Mouse (Mus musculus) embryonic facial prominence, embryonic 15.5 days (tissue): ENCODE data around the gene Fam227b. TPM values are rescaled to one million over a fixed set of nuclear protein-coding genes. Genes with fewer than 3 reads are reported as not detected.

Experiments
- ATAC-seq: fragments of 200-750 bp; cut with Nextera tagmentation; 2 replicates; pipeline ENCODE4 v1.8.0; 2017; ENCODE audit warnings: low read depth, moderate TSS enrichment; ENCODE audit not compliant: insufficient number of reproducible peaks, low FRiP score, low TSS enrichment
- H3K27ac ChIP-seq: fragments of 300-500 bp; sonication (generic); replicated peaks from 2 replicates; pipeline ENCODE4 v1.5.1; 2015; ENCODE audit warnings: mild to moderate bottlenecking, inconsistent platforms
- H3K27me3 ChIP-seq: fragments of 300-500 bp; sonication (generic); 2 replicates; pipeline ENCODE4 v1.6.1; 2015; ENCODE audit warnings: inconsistent platforms
- H3K36me3 ChIP-seq: fragments of 300-500 bp; sonication (generic); 2 replicates; pipeline ENCODE4 v1.6.1; 2015; ENCODE audit warnings: mild to moderate bottlenecking, inconsistent platforms
- H3K4me1 ChIP-seq: fragments of 300-500 bp; sonication (generic); 2 replicates; pipeline ENCODE4 v1.6.1; 2015; ENCODE audit warnings: inconsistent platforms
- H3K4me2 ChIP-seq: fragments of 300-500 bp; sonication (generic); replicated peaks from 2 replicates; pipeline ENCODE4 v1.6.1; 2015; ENCODE audit warnings: mild to moderate bottlenecking, inconsistent platforms
- H3K4me3 ChIP-seq: fragments of 300-500 bp; sonication (generic); replicated peaks from 2 replicates; pipeline ENCODE4 v1.5.1; 2015; ENCODE audit warnings: mild to moderate bottlenecking, inconsistent platforms
- H3K9ac ChIP-seq: fragments of 300-500 bp; sonication (generic); 2 replicates; pipeline ENCODE4 v1.6.1; 2015; ENCODE audit warnings: inconsistent platforms
- H3K9me3 ChIP-seq: fragments of 300-500 bp; sonication (generic); replicated peaks from 2 replicates; pipeline ENCODE4 v1.6.1; 2016; ENCODE audit warnings: inconsistent platforms
- WGBS: fragments of 180-500 bp; shearing (Covaris S2); methylation state at CpG from one replicate; pipeline ENCODE4 v1.1.7; 2015; 5-methylcytosine and 5-hydroxymethylcytosine counted together
- polyA plus RNA-seq: library from polyadenylated mRNA; unstranded; fragments of >200 nt; fragmentation: Nextera tagmentation; extraction: Ambion mirVana; gene quantifications from 2 replicates; pipeline ENCODE4 v1.2.1, GENCODE M21; 2015

Fam227b gene
- polyA plus RNA-seq, 1 experiment from 2014 or later: not detected

- WGBS: 52% methylated on average over 5 of the region's 5 CpGs
- ATAC-seq: no peak
Measured at GRCm38 (mm10) chr2:126053657-126054056, 98.1 kb downstream of the Fam227b start.

GRCm38 (mm10) chr2:126052749-126053557 is 98.9 kb downstream of the Fam227b start:
- no peaks in the 10 kb centered on the region for H3K27me3 ChIP-seq
- H3K36me3 ChIP-seq: no peaks in the 10 kb centered on the region
- H3K4me2 ChIP-seq: no peak overlapping the region
- WGBS: 28% methylated on average over 6 of the region's 6 CpGs
- no peak for ATAC-seq
- H3K9me3 ChIP-seq: no peaks in the 10 kb centered on the region
- no peak overlapping the region for H3K9ac ChIP-seq
- H3K27ac ChIP-seq: no peak overlapping the region; the same call in 1 of the 2 replicates
- no peak overlapping the region for H3K4me3 ChIP-seq
- no peaks in the 10 kb centered on the region for H3K4me1 ChIP-seq

More at GRCm38 (mm10) chr2:126053657-126054056, 98.1 kb downstream of the Fam227b start:
- Histone ChIP-seq H3K9me3 (no peaks in the 10 kb centered on the region), H3K27me3 (no peaks in the 10 kb centered on the region), H3K4me3 (no peak overlapping the region), H3K9ac (no peak overlapping the region), H3K36me3 (no peaks in the 10 kb centered on the region), H3K4me1 (no peaks in the 10 kb centered on the region), H3K27ac (no peak overlapping the region), H3K4me2 (no peak overlapping the region)

GRCm38 (mm10) chr2:126045621-126046020 is 106.2 kb downstream of the Fam227b start:
- Histone ChIP-seq H3K27me3 (no peaks in the 10 kb centered on the region), H3K4me3 (no peak overlapping the region), H3K36me3 (no peaks in the 10 kb centered on the region), H3K9me3 (no peaks in the 10 kb centered on the region), H3K4me1 (0 out of 2 replicates have a peak, but pooled peaks cover 7% of the 10 kb centered on the region), H3K9ac (no peak overlapping the region), H3K27ac (no peak overlapping the region), H3K4me2 (no peak overlapping the region)
- no peak for ATAC-seq
- 82% methylated on average over 5 of the region's 5 CpGs for WGBS

GRCm38 (mm10) chr2:126042674-126043073 is 109.1 kb downstream of the Fam227b start:
- Histone ChIP-seq H3K9ac (no peak overlapping the region), H3K27me3 (no peaks in the 10 kb centered on the region), H3K36me3 (no peaks in the 10 kb centered on the region), H3K4me3 (no peak overlapping the region), H3K4me1 (0 out of 2 replicates have a peak, but pooled peaks cover 7% of the 10 kb centered on the region), H3K9me3 (no peaks in the 10 kb centered on the region), H3K4me2 (no peak overlapping the region), H3K27ac (no peak overlapping the region)
- ATAC-seq: no peak
- 55% methylated on average over 3 of the region's 3 CpGs for WGBS

- WGBS: 83% methylated on average over 6 of the region's 6 CpGs
- no peaks in the 10 kb centered on the region for H3K9me3 ChIP-seq
- H3K4me2 ChIP-seq: no peak overlapping the region
- H3K36me3 ChIP-seq: no peaks in the 10 kb centered on the region
- H3K27ac ChIP-seq: no peak overlapping the region
- no peaks in the 10 kb centered on the region for H3K27me3 ChIP-seq
- ATAC-seq: no peak; the same call in 1 of the 2 replicates
- no peak overlapping the region for H3K4me3 ChIP-seq
- H3K4me1 ChIP-seq: 0 out of 2 replicates have a peak, but pooled peaks cover 7% of the 10 kb centered on the region
- no peak overlapping the region for H3K9ac ChIP-seq
Measured at GRCm38 (mm10) chr2:126041237-126041636, 110.6 kb downstream of the Fam227b start.

GRCm38 (mm10) chr2:126040651-126041050 is 111.2 kb downstream of the Fam227b start:
- H3K27me3 ChIP-seq: no peaks in the 10 kb centered on the region
- no peaks in the 10 kb centered on the region for H3K9me3 ChIP-seq
- 0 out of 2 replicates have a peak, but pooled peaks cover 7% of the 10 kb centered on the region for H3K4me1 ChIP-seq
- no peak overlapping the region for H3K27ac ChIP-seq
- no peaks in the 10 kb centered on the region for H3K36me3 ChIP-seq
- H3K9ac ChIP-seq: no peak overlapping the region
- no peak overlapping the region for H3K4me3 ChIP-seq
- 84% methylated on average over 2 of the region's 2 CpGs for WGBS
- no peak for ATAC-seq
- no peak overlapping the region for H3K4me2 ChIP-seq

- H3K27me3 ChIP-seq: no peaks in the 10 kb centered on the region
- 76% methylated on average over 4 of the region's 4 CpGs for WGBS
- H3K4me1 ChIP-seq: 0 out of 2 replicates have a peak, but pooled peaks cover 7% of the 10 kb centered on the region
- H3K4me3 ChIP-seq: no peak overlapping the region
- ATAC-seq: no peak
- H3K9ac ChIP-seq: no peak overlapping the region
- H3K4me2 ChIP-seq: no peak overlapping the region
- no peak overlapping the region for H3K27ac ChIP-seq
- no peaks in the 10 kb centered on the region for H3K36me3 ChIP-seq
- H3K9me3 ChIP-seq: no peaks in the 10 kb centered on the region
Measured at GRCm38 (mm10) chr2:126039414-126039891, 112.4 kb downstream of the Fam227b start.

- no peak for ATAC-seq
- H3K27ac ChIP-seq: no peak overlapping the region
- 66% methylated on average over 7 of the region's 7 CpGs for WGBS
- 0 out of 2 replicates have a peak overlapping the region, but pooled peaks have one; percentile 12 for H3K4me2 ChIP-seq
- H3K9ac ChIP-seq: no peak overlapping the region
- H3K9me3 ChIP-seq: no peaks in the 10 kb centered on the region
- H3K4me3 ChIP-seq: 0 out of 2 replicates have a peak overlapping the region, but pooled peaks have one; percentile 0
- H3K4me1 ChIP-seq: 0 out of 2 replicates have a peak, but pooled peaks cover 10% of the 10 kb centered on the region
- H3K36me3 ChIP-seq: no peaks in the 10 kb centered on the region
- no peaks in the 10 kb centered on the region for H3K27me3 ChIP-seq
Measured at GRCm38 (mm10) chr2:126038221-126039000, 113.4 kb downstream of the Fam227b start.

- H3K9ac ChIP-seq: no peak overlapping the region
- ATAC-seq: no peak
- WGBS: 86% methylated on average over 4 of the region's 4 CpGs
- H3K4me3 ChIP-seq: peak overlapping the region; percentile 34
- H3K4me1 ChIP-seq: 0 out of 2 replicates have a peak, but pooled peaks cover 3% of the 10 kb centered on the region
- no peaks in the 10 kb centered on the region for H3K36me3 ChIP-seq
- no peak overlapping the region for H3K27ac ChIP-seq
- H3K27me3 ChIP-seq: no peaks in the 10 kb centered on the region
- no peaks in the 10 kb centered on the region for H3K9me3 ChIP-seq
- H3K4me2 ChIP-seq: peak overlapping the region; percentile 42
Measured at GRCm38 (mm10) chr2:126036121-126036520, 115.7 kb downstream of the Fam227b start.

GRCm38 (mm10) chr2:126035013-126035770 is 116.6 kb downstream of the Fam227b start:
- no peaks in the 10 kb centered on the region for H3K36me3 ChIP-seq
- peak overlapping the region; percentile 13; the same call in 1 of the 2 replicates for H3K9ac ChIP-seq
- peak overlapping the region; percentile 72 for H3K27ac ChIP-seq
- H3K27me3 ChIP-seq: no peaks in the 10 kb centered on the region
- H3K4me2 ChIP-seq: peak overlapping the region; percentile 42
- H3K4me1 ChIP-seq: 0 out of 2 replicates have a peak, but pooled peaks cover 3% of the 10 kb centered on the region
- H3K9me3 ChIP-seq: no peaks in the 10 kb centered on the region
- ATAC-seq: no peak
- WGBS: 65% methylated on average over 15 of the region's 15 CpGs
- H3K4me3 ChIP-seq: peak overlapping the region; percentile 34
